Mouse (Mus musculus) ES-E14 (cell line): ENCODE data around the gene Rpgrip1l.

Source experiments
- MAFK ChIP-seq: IDR thresholded peaks from 2 replicates; pipeline ENCODE4 v1.6.1; 2014; ENCODE audit warnings: mild to moderate bottlenecking, low read depth, low read length, inconsistent platforms; ENCODE audit not compliant: insufficient read depth
- ZC3H11A ChIP-seq: IDR thresholded peaks from 2 replicates; pipeline ENCODE4 v1.6.1; 2012; ENCODE audit warnings: low read depth, mild to moderate bottlenecking, inconsistent platforms, low read length, borderline replicate concordance

GRCm38 (mm10) chr8:91353062-91353461, 40.0 kb upstream of the Rpgrip1l start:
- no peak for TF ChIP-seq ZC3H11A
- no peak for TF ChIP-seq MAFK
